Mouse (Mus musculus): ENCODE data around the gene Sbno2. TPM values are rescaled to one million over a fixed set of nuclear protein-coding genes. Genes with fewer than 3 reads are reported as not detected.

Sbno2 gene
- polyA plus RNA-seq, 1 experiment from 2014 or later: 9.6 TPM

DNA sequence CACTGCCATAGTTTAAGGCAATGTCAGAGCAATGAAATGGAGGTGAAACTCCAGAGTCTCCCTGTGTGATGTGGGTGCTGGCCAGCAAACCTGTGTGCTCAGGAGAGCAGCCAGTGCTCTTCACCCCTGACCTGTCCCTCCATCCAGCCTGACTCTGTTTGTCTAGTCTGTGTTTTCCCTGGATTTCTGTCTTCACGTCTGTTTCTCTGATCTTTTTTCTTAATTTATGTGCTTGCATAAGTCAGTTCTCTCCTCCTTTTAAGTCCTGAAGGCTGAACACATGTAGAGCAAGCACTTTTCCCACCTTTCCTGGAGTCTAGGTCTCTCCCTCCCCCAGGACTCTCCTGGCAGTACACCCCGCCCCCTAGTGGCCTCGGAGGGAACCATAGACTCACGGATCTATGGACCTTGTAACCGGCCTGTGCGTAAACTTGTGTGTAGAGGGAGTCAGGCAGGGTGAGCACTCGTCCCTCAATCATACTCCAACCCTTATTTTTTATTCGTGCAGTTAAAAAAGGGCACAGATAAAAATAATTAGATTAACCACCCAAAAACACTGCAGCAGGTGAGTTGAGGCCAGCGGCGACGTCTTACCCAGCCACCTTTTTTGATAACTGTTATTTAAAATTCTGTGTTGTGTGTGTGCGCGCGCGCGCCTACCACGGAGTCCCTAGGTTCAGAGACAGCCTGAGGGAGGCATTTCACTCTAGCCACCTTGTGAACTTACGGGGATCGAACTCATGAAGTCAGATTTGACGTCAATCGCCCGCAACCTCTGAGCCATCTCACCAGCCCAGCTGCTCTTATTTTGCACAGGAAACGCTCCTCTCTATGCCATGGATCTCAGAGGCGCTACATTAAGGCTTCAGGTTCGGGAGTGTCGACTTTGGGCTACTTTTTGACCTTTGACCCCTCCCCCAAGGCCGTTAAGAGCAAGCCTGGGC, 9.2 kb upstream of the Sbno2 start:
- Histone ChIP-seq H3K27ac (peak overlapping the region; percentile 92), H3K36me3 (ENCODE audit: insufficient read depth, low read length) (no peaks in the 10 kb centered on the region), H3K9me3 (replicated peaks; ENCODE audit: low read length) (no peaks in the 10 kb centered on the region), H3K4me1 (replicated peaks; ENCODE audit: insufficient read depth, low read length) (peaks cover 21% of the 10 kb centered on the region; the same call in 1 of the 2 replicates), H3K4me3 (replicated peaks; ENCODE audit: low read depth, low read length) (peak overlapping the region; percentile 38), H3K9ac (ENCODE audit: low read depth, low read length) (peak overlapping the region; percentile 53), H3K4me2 (ENCODE audit: low read length) (peak overlapping the region; percentile 54), H3K27me3 (ENCODE audit: insufficient read depth, low read length) (no peaks in the 10 kb centered on the region)
- TF ChIP-seq CTCF (IDR thresholded peaks at IDR 0.05; ENCODE audit: low read depth): peak; percentile 96
- ATAC-seq (replicated peaks; ENCODE audit: low FRiP score, low read depth) (peak; percentile 62), DNase-seq (ENCODE audit: low spot score) (peak; percentile 98)
- 3% methylated on average over 27 of the region's 27 CpGs for WGBS

DNA sequence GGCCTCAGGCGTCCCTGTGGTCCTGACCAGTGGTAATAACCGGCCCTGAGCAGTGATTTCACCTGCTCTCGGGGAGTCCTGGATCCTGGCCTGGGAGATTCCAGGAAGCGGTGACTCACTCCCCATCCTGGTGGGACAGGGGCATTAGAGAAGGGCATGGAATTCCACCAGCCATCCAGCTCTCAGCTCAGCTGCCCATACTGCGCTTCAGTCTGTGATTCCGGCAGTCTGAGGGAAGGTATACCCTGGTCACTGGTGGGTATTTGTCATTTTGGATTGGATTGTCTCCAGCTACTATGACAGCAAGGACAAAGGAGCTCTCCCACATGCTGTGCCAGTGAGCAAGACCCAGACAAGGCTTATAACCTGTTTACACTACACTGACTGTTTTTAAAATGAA, 2.3 kb upstream of the Sbno2 start:
- Histone ChIP-seq H3K27me3 (ENCODE audit: insufficient read depth, low read length) (no peaks in the 10 kb centered on the region), H3K9me3 (replicated peaks; ENCODE audit: low read length) (no peaks in the 10 kb centered on the region), H3K9ac (ENCODE audit: low read depth, low read length) (no peak overlapping the region), H3K27ac (no peak overlapping the region), H3K4me2 (ENCODE audit: low read length) (no peak overlapping the region), H3K4me1 (replicated peaks; ENCODE audit: insufficient read depth, low read length) (no peaks in the 10 kb centered on the region; the same call in 1 of the 2 replicates), H3K36me3 (ENCODE audit: insufficient read depth, low read length) (no peaks in the 10 kb centered on the region), H3K4me3 (replicated peaks; ENCODE audit: low read depth, low read length) (no peak overlapping the region)
- TF ChIP-seq CTCF (IDR thresholded peaks at IDR 0.05; ENCODE audit: low read depth): no peak
- 58% methylated on average over 6 of the region's 6 CpGs for WGBS
- ATAC-seq (replicated peaks; ENCODE audit: low FRiP score, low read depth) (no peak; the same call in 1 of the 2 replicates), DNase-seq (ENCODE audit: low spot score) (no peak)

DNA sequence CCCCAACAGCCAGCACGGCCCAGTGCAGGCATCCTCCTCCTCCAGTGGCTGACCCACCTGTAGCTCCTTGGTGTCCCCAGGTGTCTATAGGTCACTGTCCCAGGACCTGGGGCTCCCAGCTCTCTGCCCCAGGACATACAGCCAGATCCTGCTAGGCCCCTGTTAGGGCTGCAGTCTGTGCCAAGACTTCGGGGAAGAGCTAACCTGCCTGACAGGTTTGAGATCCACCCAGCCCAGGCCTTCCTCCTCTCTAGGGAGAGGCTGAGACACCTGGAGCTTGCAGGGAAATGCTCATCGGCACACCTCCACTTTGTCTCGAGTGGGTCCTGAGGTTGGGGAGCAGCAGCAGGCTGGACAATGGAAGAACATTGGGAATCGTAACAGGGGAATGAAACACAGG, 555 bp upstream of the Sbno2 start:
- WGBS: 66% methylated on average over 5 of the region's 5 CpGs
- DNase-seq (ENCODE audit: low spot score): no peak

DNA sequence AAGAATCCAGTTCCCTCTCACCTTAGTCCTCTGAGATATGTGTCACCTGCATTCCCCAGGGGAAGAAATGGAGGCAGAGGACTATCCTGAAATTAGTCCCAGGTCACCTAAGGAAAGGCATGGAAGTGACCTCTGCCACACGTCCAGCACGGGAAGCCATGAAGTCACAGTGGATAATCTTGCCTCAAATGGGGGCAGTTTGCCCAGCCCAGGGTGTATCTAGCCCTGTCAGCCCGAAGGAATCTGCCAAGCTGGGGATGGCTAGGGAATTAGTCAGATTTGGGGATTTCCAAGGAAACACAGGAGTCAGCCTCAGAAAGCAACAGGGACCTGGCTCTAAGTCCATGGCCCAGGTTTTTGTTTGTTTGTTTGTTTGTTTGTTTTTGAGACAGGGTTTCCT, 1.2 kb downstream of the Sbno2 start:
- Histone ChIP-seq H3K4me1 (replicated peaks; ENCODE audit: insufficient read depth, low read length) (peaks cover 18% of the 10 kb centered on the region), H3K27me3 (ENCODE audit: insufficient read depth, low read length) (no peaks in the 10 kb centered on the region), H3K36me3 (ENCODE audit: insufficient read depth, low read length) (no peaks in the 10 kb centered on the region), H3K9me3 (replicated peaks; ENCODE audit: low read length) (no peaks in the 10 kb centered on the region), H3K4me3 (replicated peaks; ENCODE audit: low read depth, low read length) (no peak overlapping the region), H3K27ac (no peak overlapping the region), H3K4me2 (ENCODE audit: low read length) (no peak overlapping the region), H3K9ac (ENCODE audit: low read depth, low read length) (no peak overlapping the region)
- ATAC-seq (replicated peaks; ENCODE audit: low FRiP score, low read depth) (no peak), DNase-seq (ENCODE audit: low spot score) (no peak)
- WGBS: 69% methylated on average over 3 of the region's 3 CpGs
- TF ChIP-seq CTCF (IDR thresholded peaks at IDR 0.05; ENCODE audit: low read depth): no peak

More for the DNA sequence above, 555 bp upstream of the Sbno2 start:
- no peak for TF ChIP-seq CTCF (IDR thresholded peaks at IDR 0.05; ENCODE audit: low read depth)
- Histone ChIP-seq H3K4me3 (replicated peaks; ENCODE audit: low read depth, low read length) (no peak overlapping the region), H3K36me3 (ENCODE audit: insufficient read depth, low read length) (no peaks in the 10 kb centered on the region), H3K27me3 (ENCODE audit: insufficient read depth, low read length) (no peaks in the 10 kb centered on the region), H3K9ac (ENCODE audit: low read depth, low read length) (no peak overlapping the region), H3K4me1 (replicated peaks; ENCODE audit: insufficient read depth, low read length) (peaks cover 9% of the 10 kb centered on the region), H3K4me2 (ENCODE audit: low read length) (no peak overlapping the region), H3K9me3 (replicated peaks; ENCODE audit: low read length) (no peaks in the 10 kb centered on the region), H3K27ac (no peak overlapping the region)
- ATAC-seq (replicated peaks; ENCODE audit: low FRiP score, low read depth): no peak

DNA sequence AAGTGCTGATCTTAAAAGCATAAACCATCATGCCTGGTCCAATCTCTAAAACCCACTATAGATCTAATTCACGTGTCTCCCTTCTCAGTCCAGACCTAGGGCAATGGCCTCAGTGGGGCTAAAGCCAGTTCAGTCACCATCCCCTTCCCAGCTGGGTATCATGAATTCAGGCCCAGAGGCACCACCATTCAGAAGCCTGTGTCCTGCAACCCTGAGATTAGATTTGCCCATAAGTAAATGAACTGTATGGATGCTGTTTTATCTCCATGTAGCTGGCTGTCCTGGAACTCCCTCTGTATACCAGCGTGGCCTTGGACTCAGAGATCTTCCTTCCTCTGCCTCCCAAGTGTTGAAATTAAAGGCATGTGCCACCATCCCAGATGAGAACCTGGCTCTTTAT, 2.3 kb downstream of the Sbno2 start:
- H3K27me3 ChIP-seq (ENCODE audit: insufficient read depth, low read length): no peaks in the 10 kb centered on the region
- H3K4me2 ChIP-seq (ENCODE audit: low read length): peak overlapping the region; percentile 98; the same call in 1 of the 2 replicates
- no peak for TF ChIP-seq CTCF (IDR thresholded peaks at IDR 0.05; ENCODE audit: low read depth)
- H3K27ac ChIP-seq: peak overlapping the region; percentile 75; the same call in 1 of the 2 replicates
- DNase-seq (ENCODE audit: low spot score) (no peak), ATAC-seq (replicated peaks; ENCODE audit: low FRiP score, low read depth) (no peak)
- H3K4me3 ChIP-seq (replicated peaks; ENCODE audit: low read depth, low read length): no peak overlapping the region
- H3K36me3 ChIP-seq (ENCODE audit: insufficient read depth, low read length): no peaks in the 10 kb centered on the region
- no peaks in the 10 kb centered on the region for H3K9me3 ChIP-seq (replicated peaks; ENCODE audit: low read length)
- H3K9ac ChIP-seq (ENCODE audit: low read depth, low read length): peak overlapping the region; percentile 91; the same call in 1 of the 2 replicates
- H3K4me1 ChIP-seq (replicated peaks; ENCODE audit: insufficient read depth, low read length): peaks cover 24% of the 10 kb centered on the region
- WGBS: 79% methylated on average over 2 of the region's 2 CpGs

DNA sequence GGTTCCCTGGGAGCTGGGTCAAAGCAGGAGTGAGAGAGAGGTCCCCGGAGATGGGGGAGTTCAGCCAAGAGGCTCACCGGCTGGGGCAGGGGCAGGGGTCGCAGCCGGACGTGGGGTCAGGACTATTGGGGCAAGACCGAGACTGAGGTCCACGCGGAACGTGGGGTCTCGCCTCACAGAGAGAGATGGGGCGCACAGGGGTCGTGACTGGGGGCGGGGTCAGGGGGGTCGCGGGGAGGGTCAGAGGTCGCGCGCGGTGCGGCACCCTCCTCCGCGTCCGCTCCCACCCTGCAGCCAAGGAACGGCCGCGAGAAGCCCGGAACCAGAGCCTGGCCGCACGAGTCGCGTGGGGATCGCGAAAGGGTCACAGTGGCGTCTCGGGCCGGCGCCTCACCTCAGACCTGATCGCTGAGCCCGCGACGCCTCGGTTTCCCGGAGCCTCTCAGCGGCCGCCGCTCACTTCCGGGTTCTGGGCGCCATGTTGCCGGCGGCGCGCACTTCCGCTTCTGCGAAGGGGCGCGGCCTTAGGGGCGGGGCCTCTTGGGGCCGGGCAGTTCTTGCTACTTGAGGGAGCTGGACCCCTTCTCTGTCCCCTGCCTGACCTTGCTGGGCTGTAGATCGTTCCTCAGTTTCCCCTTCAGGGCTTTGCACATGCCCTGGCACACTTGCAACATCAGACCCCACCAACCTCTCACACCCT, 3.0 kb downstream of the Sbno2 start:
- H3K9ac ChIP-seq (ENCODE audit: low read depth, low read length): peak overlapping the region; percentile 91
- WGBS: under 1% methylated on average over 56 of the region's 59 CpGs

More for the DNA sequence above, 3.0 kb downstream of the Sbno2 start:
- H3K4me3 ChIP-seq (replicated peaks; ENCODE audit: low read depth, low read length): peak overlapping the region; percentile 95
- H3K36me3 ChIP-seq (ENCODE audit: insufficient read depth, low read length): no peaks in the 10 kb centered on the region
- H3K4me2 ChIP-seq (ENCODE audit: low read length): peak overlapping the region; percentile 98
- DNase-seq (ENCODE audit: low spot score): peak; percentile 91
- peak; percentile 87 for ATAC-seq (replicated peaks; ENCODE audit: low FRiP score, low read depth)
- H3K27me3 ChIP-seq (ENCODE audit: insufficient read depth, low read length): no peaks in the 10 kb centered on the region
- H3K27ac ChIP-seq: peak overlapping the region; percentile 75
- no peaks in the 10 kb centered on the region for H3K9me3 ChIP-seq (replicated peaks; ENCODE audit: low read length)
- TF ChIP-seq CTCF (IDR thresholded peaks at IDR 0.05; ENCODE audit: low read depth): no peak
- H3K4me1 ChIP-seq (replicated peaks; ENCODE audit: insufficient read depth, low read length): peaks cover 29% of the 10 kb centered on the region

All from kidney, postnatal 0 days (tissue).